ENCODE assay signal across 12 mouse cellular contexts in genomic region chr1:137929764-137930163, GRCm38 (mm10).
A peak's percentile ranks its signal among the peaks of the same experiment; 100 is the strongest.
DNase-seq lines count a peak whose midpoint lies in the region; ATAC-seq and TF ChIP-seq lines count a peak whose summit lies in the region.
"Had no signal": no experiment of that assay in that cellular context is flagged by ENCODE, and none has a peak within 500 bp of the region (broad histone marks: within the 10 kb centered on the region; RNA-seq: fewer than 3 reads in every experiment).

No protein-coding gene starts in this region.

- H3K4me1 ChIP-seq in heart, embryonic 10.5 days: peaks cover 15% of the 10 kb centered on the region
- peaks cover 4% of the 10 kb centered on the region; the same call in 1 of the 2 replicates for H3K4me1 ChIP-seq in lung, postnatal 0 days (ENCODE audit: insufficient read depth, low read depth, low read length)
- H3K4me1 ChIP-seq in midbrain, embryonic 13.5 days (replicated peaks): peaks cover 62% of the 10 kb centered on the region

- no peaks in the 10 kb centered on the region for H3K27me3 ChIP-seq in heart, embryonic 10.5 days (ENCODE audit: insufficient read depth, poor library complexity, severe bottlenecking)
- H3K27me3 ChIP-seq in lung, postnatal 0 days (replicated peaks; ENCODE audit: insufficient read depth, low read length): no peaks in the 10 kb centered on the region
- no peaks in the 10 kb centered on the region for H3K27me3 ChIP-seq in midbrain, embryonic 13.5 days
- H3K27me3 ChIP-seq: embryonic facial prominence, embryonic 12.5 days; limb, embryonic 12.5 days; lung, embryonic 15.5 days had no signal

- ATAC-seq in lung, postnatal 0 days: peak; percentile 53
- no peak for ATAC-seq in midbrain, embryonic 13.5 days
- ATAC-seq: inflammation-experienced regulatory T-cells, adult 6 months had no signal

- WGBS in heart, embryonic 10.5 days: 72% methylated on average over 3 of the region's 3 CpGs
- 50% methylated on average over 3 of the region's 3 CpGs for whole genome bisulfite sequencing in lung, postnatal 0 days
- WGBS in midbrain, embryonic 13.5 days: 85% methylated on average over 3 of the region's 3 CpGs

- TF ChIP-seq CTCF in lung, postnatal 0 days (IDR thresholded peaks at IDR 0.05): no peak

- no peak overlapping the region for H3K4me2 ChIP-seq in lung, postnatal 0 days (replicated peaks; ENCODE audit: low read depth, low read length)
- H3K4me2 ChIP-seq in midbrain, embryonic 13.5 days (replicated peaks): no peak overlapping the region
- H3K4me2 ChIP-seq: embryonic facial prominence, embryonic 12.5 days; limb, embryonic 12.5 days; lung, embryonic 15.5 days had no signal

- no peak overlapping the region for H3K4me3 ChIP-seq in heart, embryonic 10.5 days
- H3K4me3 ChIP-seq in lung, postnatal 0 days (ENCODE audit: low read depth, low read length): no peak overlapping the region
- no peak overlapping the region for H3K4me3 ChIP-seq in midbrain, embryonic 13.5 days (replicated peaks)
- H3K4me3 ChIP-seq: embryonic facial prominence, embryonic 12.5 days; limb, embryonic 12.5 days; lung, embryonic 15.5 days had no signal

- no peaks in the 10 kb centered on the region for H3K9me3 ChIP-seq in heart, embryonic 10.5 days
- H3K9me3 ChIP-seq in lung, postnatal 0 days (ENCODE audit: low read length): no peaks in the 10 kb centered on the region
- H3K9me3 ChIP-seq in midbrain, embryonic 13.5 days: no peaks in the 10 kb centered on the region
- H3K9me3 ChIP-seq: embryonic facial prominence, embryonic 12.5 days; limb, embryonic 12.5 days; lung, embryonic 15.5 days had no signal

- no peak for DNase-seq in heart, embryonic 10.5 days (ENCODE audit: low spot score)
- DNase-seq in heart, postnatal 4 days: no peak
- peak; percentile 34 for DNase-seq in lung, postnatal 0 days (ENCODE audit: low spot score)
- no peak for DNase-seq in lung, postnatal 36 days
- peak; percentile 50 to 57 for DNase-seq in adrenal gland, postnatal 36 days
- no peak for DNase-seq in embryo, embryonic 9.5 days (ENCODE audit: extremely low spot score)
- DNase-seq in left cerebral cortex, postnatal 36 days (ENCODE audit: low spot score in 2 of 2): no peak

- peaks cover 37% of the 10 kb centered on the region for H3K36me3 ChIP-seq in heart, embryonic 10.5 days
- peaks cover 6% of the 10 kb centered on the region; the same call in 1 of the 2 replicates for H3K36me3 ChIP-seq in lung, postnatal 0 days (ENCODE audit: insufficient read depth, low read length)
- peaks cover 33% of the 10 kb centered on the region for H3K36me3 ChIP-seq in midbrain, embryonic 13.5 days

- TF ChIP-seq EP300 in lung, postnatal 0 days (IDR thresholded peaks at IDR 0.05): no peak

- intact Hi-C loops in left cerebral cortex, postnatal 36 days (cut with DNase I): no loop called here

- no peak overlapping the region for H3K9ac ChIP-seq in lung, postnatal 0 days (replicated peaks; ENCODE audit: low read depth)
- H3K9ac ChIP-seq in midbrain, embryonic 13.5 days (replicated peaks): no peak overlapping the region
- H3K9ac ChIP-seq: embryonic facial prominence, embryonic 12.5 days; limb, embryonic 12.5 days; lung, embryonic 15.5 days had no signal

- peak overlapping the region; percentile 1; the same call in 1 of the 2 replicates for H3K27ac ChIP-seq in heart, embryonic 10.5 days
- peak overlapping the region; percentile 66; the same call in 1 of the 2 replicates for H3K27ac ChIP-seq in lung, postnatal 0 days (ENCODE audit: low read length)
- peak overlapping the region; percentile 51; the same call in 1 of the 2 replicates for H3K27ac ChIP-seq in midbrain, embryonic 13.5 days
- H3K27ac ChIP-seq: embryonic facial prominence, embryonic 12.5 days; limb, embryonic 12.5 days; lung, embryonic 15.5 days had no signal

Comparison
In these comparisons a context has a peak if more than half of its experiments do, and no peak if none do; other contexts are left out.
1. DNase-seq: peak in lung, postnatal 0 days (single experiment) and adrenal gland, postnatal 36 days (2 of 2); none in heart, embryonic 10.5 days (single experiment), heart, postnatal 4 days (single experiment), lung, postnatal 36 days (single experiment), embryo, embryonic 9.5 days (single experiment) and left cerebral cortex, postnatal 36 days (0 of 2).
2. H3K27ac ChIP-seq: peak in every context shown above with its lines; median percentile 66 in lung, postnatal 0 days; 51 in midbrain, embryonic 13.5 days; 1 in heart, embryonic 10.5 days.